Mouse (Mus musculus): ENCODE results near the gene Alyref. TPM values are rescaled to one million over a fixed set of nuclear protein-coding genes. Genes with fewer than 3 reads are reported as not detected.

The Alyref gene
- polyA plus RNA-seq (2017; shearing (Covaris generic)), result 275 TPM

GRCm38 (mm10) chr11:120598283-120598989 is at the start of gene Alyref, which contains the start of gene Anapc11:
Alyref (minus strand) TSS chr11:120598365.
Anapc11 (plus strand) TSS chr11:120598421.

GRCm38 (mm10) chr11:120643601-120643987 is 45.4 kb upstream of the Alyref start, which contains the start of gene Pycr1:
Pycr1 (minus strand) TSS chr11:120643769.

GRCm38 (mm10) chr11:120633520-120634343 is 35.6 kb upstream of the Alyref start, which contains the start of gene Mafg:
Mafg (minus strand) TSS chr11:120633600.

GRCm38 (mm10) chr11:120625152-120625775 is 27.1 kb upstream of the Alyref start, which contains the start of gene Sirt7:
Sirt7 (minus strand) TSS chr11:120625240.

GRCm38 (mm10) chr11:120617519-120618112 is 19.5 kb upstream of the Alyref start, which contains the start of gene Pcyt2:
Pcyt2 (minus strand) TSS chr11:120617936.

GRCm38 (mm10) chr11:120608241-120609034 is 10.3 kb upstream of the Alyref start, which contains the start of gene Npb:
Npb (plus strand) TSS chr11:120608477.

GRCm38 (mm10) chr11:120581490-120582267 is 16.5 kb downstream of the Alyref start, which contains the start of gene Arhgdia:
Arhgdia (minus strand) TSS chr11:120581624.

GRCm38 (mm10) chr11:120572752-120573584 is 25.2 kb downstream of the Alyref start, which contains the start of gene P4hb:
P4hb (minus strand) TSS chr11:120573253.

GRCm38 (mm10) chr11:120550810-120551440 is 47.2 kb downstream of the Alyref start, which contains the start of gene Ppp1r27:
Ppp1r27 (minus strand) TSS chr11:120551132.

GRCm38 (mm10) chr11:120549168-120549945 is 48.8 kb downstream of the Alyref start, which contains the start of gene Mcrip1:
Mcrip1 (minus strand) TSS chr11:120549727.

Other genes starting within 250 kb of the Alyref start
- gene Actg1, start 249.8 kb downstream of the Alyref start, polyA plus RNA-seq (2017; shearing (Covaris generic)), result 2,667 TPM
- gene Fscn2, start 236.8 kb downstream of the Alyref start, polyA plus RNA-seq (2017; shearing (Covaris generic)), result not detected
- 22.5 TPM for gene Faap100, start 219.6 kb downstream of the Alyref start, polyA plus RNA-seq (2017; shearing (Covaris generic))
- gene Nploc4, start 160.7 kb downstream of the Alyref start, polyA plus RNA-seq (2017; shearing (Covaris generic)), result 54.3 TPM
- not detected for gene Tspan10, start 155.7 kb downstream of the Alyref start, polyA plus RNA-seq (2017; shearing (Covaris generic))
- gene Pde6g, start 144.9 kb downstream of the Alyref start, polyA plus RNA-seq (2017; shearing (Covaris generic)), result not detected
- gene Oxld1, start 140.3 kb downstream of the Alyref start, polyA plus RNA-seq (2017; shearing (Covaris generic)), result 2.0 TPM
- gene Ccdc137, start 140.2 kb downstream of the Alyref start, polyA plus RNA-seq (2017; shearing (Covaris generic)), result 19.8 TPM
- 10.7 TPM for gene Arl16, start 130.8 kb downstream of the Alyref start, polyA plus RNA-seq (2017; shearing (Covaris generic))
- gene Mrpl12, start 113.8 kb downstream of the Alyref start, polyA plus RNA-seq (2017; shearing (Covaris generic)), result 29.0 TPM
- 9.9 TPM for gene Slc25a10, start 106.5 kb downstream of the Alyref start, polyA plus RNA-seq (2017; shearing (Covaris generic))
- not detected for gene Gcgr, start 67.7 kb downstream of the Alyref start, polyA plus RNA-seq (2017; shearing (Covaris generic))
- 63.3 TPM for gene Mcrip1, start 48.6 kb downstream of the Alyref start, polyA plus RNA-seq (2017; shearing (Covaris generic))
- gene Ppp1r27, start 47.2 kb downstream of the Alyref start, polyA plus RNA-seq (2017; shearing (Covaris generic)), result not detected
- 187 TPM for gene P4hb, start 25.1 kb downstream of the Alyref start, polyA plus RNA-seq (2017; shearing (Covaris generic))
- gene Arhgdia, start 16.7 kb downstream of the Alyref start, polyA plus RNA-seq (2017; shearing (Covaris generic)), result 737 TPM
- 80.0 TPM for gene Anapc11, start 56 bp upstream of the Alyref start, polyA plus RNA-seq (2017; shearing (Covaris generic))
- gene Npb, start 10.1 kb upstream of the Alyref start, polyA plus RNA-seq (2017; shearing (Covaris generic)), result not detected
- gene Pcyt2, start 19.6 kb upstream of the Alyref start, polyA plus RNA-seq (2017; shearing (Covaris generic)), result 159 TPM
- gene Sirt7, start 26.9 kb upstream of the Alyref start, polyA plus RNA-seq (2017; shearing (Covaris generic)), result 158 TPM
- 52.8 TPM for gene Mafg, start 35.2 kb upstream of the Alyref start, polyA plus RNA-seq (2017; shearing (Covaris generic))
- 0.24 TPM for gene Pycr1, start 45.4 kb upstream of the Alyref start, polyA plus RNA-seq (2017; shearing (Covaris generic))
- gene Myadml2, start 49.8 kb upstream of the Alyref start, polyA plus RNA-seq (2017; shearing (Covaris generic)), result not detected
- gene Notum, start 62.8 kb upstream of the Alyref start, polyA plus RNA-seq (2017; shearing (Covaris generic)), result not detected
- gene Aspscr1, start 74.6 kb upstream of the Alyref start, polyA plus RNA-seq (2017; shearing (Covaris generic)), result 103 TPM
- gene Cenpx, start 115.4 kb upstream of the Alyref start, polyA plus RNA-seq (2017; shearing (Covaris generic)), result 87.8 TPM
- gene Lrrc45, start 115.6 kb upstream of the Alyref start, polyA plus RNA-seq (2017; shearing (Covaris generic)), result 52.6 TPM
- 0.70 TPM for gene Rac3, start 123.1 kb upstream of the Alyref start, polyA plus RNA-seq (2017; shearing (Covaris generic))
- 11.1 TPM for gene Dcxr, start 128.9 kb upstream of the Alyref start, polyA plus RNA-seq (2017; shearing (Covaris generic))
- gene Cbr2, start 133.7 kb upstream of the Alyref start, polyA plus RNA-seq (2017; shearing (Covaris generic)), result not detected
- gene Hmga1b, start 164.4 kb upstream of the Alyref start, polyA plus RNA-seq (2017; shearing (Covaris generic)), result 15.1 TPM
- gene Rfng, start 185.8 kb upstream of the Alyref start, polyA plus RNA-seq (2017; shearing (Covaris generic)), result 23.6 TPM
- gene Gps1, start 185.9 kb upstream of the Alyref start, polyA plus RNA-seq (2017; shearing (Covaris generic)), result 79.8 TPM
- gene Dus1l, start 198.0 kb upstream of the Alyref start, polyA plus RNA-seq (2017; shearing (Covaris generic)), result 40.0 TPM
- gene Fasn, start 226.2 kb upstream of the Alyref start, polyA plus RNA-seq (2017; shearing (Covaris generic)), result 50.6 TPM

Measured in effector memory CD4-positive, alpha-beta T cell, adult 5 months (primary cell).